Mouse (Mus musculus): ENCODE data around the gene Pradc1.
"Not testable (repeated sequence)": the region's sequence is repeated elsewhere in the genome, so short reads cannot be mapped to it uniquely, and the experiment has no call there.

The Pradc1 gene

DNA sequence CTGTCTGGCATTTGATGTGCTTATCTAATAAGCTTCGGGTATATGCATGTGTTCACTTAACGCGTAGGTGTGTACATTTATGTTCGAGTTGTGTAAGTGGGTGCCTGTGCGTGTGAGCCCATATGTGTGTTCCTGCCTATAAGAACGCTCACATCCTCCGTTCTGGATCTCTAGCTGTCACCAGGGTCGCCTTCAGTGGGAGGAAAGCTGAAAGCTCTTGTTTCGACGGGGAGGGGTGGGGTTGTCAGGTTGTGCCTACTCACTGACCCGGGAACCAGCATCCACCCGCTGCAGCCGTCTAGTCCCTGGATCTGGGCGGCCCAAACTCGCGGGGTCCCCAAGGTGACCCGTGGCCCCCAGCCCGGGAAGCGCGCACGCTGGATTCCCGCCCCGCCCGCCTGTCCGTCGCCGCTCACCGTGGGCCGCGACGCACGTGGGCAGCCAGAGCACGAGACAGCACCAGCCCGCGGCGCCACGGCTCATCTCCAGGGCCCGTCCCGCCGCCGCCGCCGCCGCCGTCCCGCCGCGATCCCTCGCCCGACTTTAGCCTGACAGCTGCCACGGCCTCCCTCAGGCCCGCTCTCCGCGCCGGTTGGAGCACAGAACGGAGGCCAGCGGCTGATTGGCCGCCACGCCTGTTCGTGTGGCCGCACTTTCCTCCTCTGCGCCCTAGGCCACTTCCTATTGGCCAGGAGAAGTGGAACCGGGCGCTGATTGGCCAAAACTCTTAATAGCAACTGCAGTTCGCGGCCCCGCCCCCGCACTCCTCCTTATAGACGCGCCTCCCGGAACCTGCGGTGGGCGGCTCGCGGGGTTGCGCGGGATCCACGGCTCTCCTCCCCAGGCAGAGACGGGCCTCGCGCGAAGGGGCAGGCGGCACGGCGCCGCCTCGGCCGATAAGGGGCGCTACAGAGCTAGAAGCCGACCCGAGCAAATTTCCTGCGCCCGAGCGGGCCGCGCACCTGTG lies 790 bp downstream of the Pradc1 start, which contains the start of gene Cct7:
Gene Cct7, plus strand, starts transcription at position 818 of the 967 bp plus-strand sequence.
- DNase-seq (ENCODE audit: low read depth, low spot score) = peak; percentile 99

DNA sequence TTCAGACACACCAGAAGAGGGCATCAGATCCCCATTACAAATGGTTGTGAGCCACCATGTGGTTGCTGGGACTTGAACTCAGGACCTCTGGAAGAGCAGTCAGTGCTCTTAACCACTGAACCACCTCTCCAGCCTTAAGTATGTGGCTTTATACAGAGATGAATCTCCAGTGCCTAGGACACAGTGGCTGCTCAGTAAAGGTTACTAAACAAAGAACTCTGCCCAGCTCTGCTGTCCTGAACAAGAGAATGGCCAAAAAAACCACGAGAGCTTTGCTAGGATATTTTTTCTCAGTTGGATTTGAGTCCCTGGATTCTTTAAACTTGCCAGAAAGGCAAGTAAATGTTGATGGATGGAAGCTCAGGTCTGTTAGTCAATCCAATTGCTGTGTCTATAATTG lies 1.6 kb downstream of the Pradc1 start:
- not testable (repeated sequence) for DNase-seq (ENCODE audit: low read depth, low spot score)

DNA sequence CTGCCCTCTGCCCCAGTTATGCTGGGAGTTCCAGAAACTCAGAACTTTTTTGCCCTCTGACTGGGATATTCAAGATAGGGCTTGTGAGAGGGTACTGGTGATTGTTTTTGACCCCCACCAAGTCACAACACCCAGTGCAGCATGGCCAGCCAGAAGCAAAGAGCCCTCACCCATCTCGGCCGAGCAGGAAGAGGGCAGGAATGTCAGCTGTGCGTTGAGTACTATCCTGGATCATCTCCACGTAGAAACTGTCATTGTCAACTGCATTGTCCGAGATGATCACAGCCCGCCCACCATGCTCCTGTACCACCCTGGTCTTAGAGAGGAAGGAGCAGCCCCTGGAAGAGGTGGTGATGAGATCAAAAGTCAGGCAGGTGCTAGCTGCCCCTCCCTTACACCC lies 4.4 kb downstream of the Pradc1 start:
- no peak for DNase-seq (ENCODE audit: low read depth, low spot score)

DNA sequence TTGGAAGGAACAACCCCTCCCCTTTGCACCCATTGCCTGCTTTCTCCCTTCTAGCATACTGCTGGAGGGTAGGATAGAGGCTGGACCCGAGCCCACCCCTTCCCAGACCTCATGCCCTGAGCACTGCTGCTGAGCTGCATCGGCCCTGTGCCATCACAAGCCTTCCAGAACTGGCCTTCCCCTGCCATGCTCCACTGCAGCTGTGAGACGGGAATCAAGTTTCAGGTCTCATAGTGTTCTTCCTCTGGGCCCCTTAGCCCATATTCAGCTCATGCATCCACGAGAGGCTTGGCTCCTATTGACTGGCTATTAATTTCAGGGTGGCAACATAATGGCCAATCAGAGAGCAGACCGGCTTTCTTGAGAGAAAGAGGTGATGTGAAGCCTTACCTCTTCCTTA lies 6.5 kb downstream of the Pradc1 start:
- no peak for DNase-seq (ENCODE audit: low read depth, low spot score)

DNA sequence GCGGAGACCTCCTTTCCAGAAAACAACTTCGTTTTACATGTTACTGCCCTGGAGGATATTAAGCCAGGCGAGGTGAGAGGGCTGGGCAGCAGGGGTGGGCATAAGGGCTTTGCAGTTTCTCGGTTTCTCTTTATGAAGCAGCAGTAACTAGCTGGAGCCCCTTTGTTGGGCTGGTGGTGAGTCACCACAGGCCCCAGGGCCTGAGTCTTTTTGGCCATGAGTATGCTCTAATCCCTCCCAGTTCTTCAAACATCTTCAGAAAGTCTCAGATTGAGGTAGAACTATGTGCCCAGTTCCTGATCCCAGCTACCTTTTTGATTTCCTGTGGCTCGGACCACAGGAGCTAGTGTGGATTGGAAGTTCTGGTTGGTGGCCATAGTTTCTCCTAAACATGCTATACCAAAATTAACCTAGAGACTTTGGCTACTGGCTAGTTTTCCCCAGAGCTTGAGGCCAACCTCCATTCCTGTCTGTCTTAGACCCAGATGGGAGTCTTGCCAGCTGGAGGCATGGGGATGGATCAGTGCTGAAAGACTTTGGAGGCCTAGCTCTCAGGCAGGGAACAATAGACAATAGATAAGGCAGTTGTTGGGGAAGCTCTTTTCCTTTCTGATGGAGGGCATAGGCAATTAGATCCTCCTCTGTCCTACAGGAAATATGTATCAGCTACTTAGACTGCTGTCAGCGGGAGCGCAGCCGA lies 7.4 kb downstream of the Pradc1 start:
- DNase-seq (ENCODE audit: low read depth, low spot score) = no peak

DNA sequence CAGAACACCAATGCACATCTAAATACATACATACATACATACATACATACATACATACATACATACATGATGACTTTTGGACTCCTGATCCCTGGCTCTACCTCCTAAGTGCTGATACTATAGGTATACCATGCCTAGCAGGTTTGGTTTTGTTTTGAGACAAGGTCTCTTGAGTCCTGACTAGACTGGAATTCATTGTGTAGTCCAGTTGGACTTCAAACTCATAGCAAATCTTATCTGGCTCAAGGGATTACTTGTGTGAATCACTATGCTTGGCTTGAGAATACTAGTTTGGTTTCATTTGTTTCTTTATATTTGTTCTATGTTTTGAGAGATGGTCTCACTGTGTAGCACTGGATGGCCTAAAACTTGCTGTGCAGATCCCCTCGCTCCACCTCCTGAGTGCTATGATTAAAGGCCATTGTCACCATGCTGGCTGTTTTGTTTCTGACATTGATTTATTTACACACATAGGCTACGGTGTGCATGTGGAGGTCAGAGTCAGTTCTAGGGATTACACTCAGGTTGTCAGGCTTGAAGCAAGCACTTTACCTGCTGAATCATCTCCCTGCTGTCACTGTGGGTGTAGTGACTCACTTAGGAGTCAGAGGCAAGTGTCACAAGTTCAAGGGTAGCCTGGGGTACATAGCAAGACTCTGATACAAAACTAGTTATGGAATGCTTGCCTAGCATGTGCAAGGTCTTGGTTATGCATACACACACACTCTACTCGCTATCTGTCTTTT lies 8.1 kb downstream of the Pradc1 start:
- no peak for DNase-seq (ENCODE audit: low read depth, low spot score)

DNA sequence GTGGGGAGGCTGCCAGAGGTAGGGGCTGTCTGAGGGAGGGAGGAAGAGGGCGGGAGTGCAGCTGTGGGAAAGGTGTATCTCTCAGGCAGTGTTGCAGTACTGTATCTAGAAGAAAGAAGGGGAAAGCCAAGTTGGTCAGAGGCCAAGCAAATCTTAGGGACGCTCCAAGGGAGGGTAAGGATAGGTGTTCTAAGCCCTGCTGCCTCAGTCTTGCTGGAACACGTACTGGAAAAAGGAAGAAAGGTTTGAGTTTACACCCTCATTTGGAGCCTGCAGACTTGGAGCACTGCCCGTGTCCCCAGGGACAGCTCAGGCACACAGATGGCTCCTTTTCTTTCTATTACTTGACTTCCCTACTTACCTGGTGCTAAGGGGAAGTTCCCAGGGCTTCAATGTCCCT lies 10.6 kb downstream of the Pradc1 start:
- no peak for DNase-seq (ENCODE audit: low read depth, low spot score)

DNA sequence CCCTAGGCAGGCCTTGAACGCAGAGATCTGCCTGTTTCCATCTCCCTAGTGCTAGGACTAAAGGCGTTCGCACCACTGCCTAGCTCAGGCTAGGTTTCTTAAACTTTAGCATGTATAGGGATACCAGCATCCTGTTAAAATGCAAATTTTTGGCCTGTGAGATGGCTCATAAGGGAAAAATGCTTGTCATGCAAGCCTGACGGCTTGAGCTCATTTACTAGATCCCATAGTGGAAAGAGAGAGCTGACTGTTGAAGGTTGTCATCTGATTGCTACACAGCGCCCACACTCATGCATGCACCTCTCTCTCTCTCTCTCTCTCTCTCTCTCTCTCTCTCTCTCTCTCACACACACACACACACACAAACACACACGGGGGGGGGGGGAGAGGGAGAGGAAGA lies 15.1 kb downstream of the Pradc1 start:
- DNase-seq (ENCODE audit: low read depth, low spot score) = no peak

DNA sequence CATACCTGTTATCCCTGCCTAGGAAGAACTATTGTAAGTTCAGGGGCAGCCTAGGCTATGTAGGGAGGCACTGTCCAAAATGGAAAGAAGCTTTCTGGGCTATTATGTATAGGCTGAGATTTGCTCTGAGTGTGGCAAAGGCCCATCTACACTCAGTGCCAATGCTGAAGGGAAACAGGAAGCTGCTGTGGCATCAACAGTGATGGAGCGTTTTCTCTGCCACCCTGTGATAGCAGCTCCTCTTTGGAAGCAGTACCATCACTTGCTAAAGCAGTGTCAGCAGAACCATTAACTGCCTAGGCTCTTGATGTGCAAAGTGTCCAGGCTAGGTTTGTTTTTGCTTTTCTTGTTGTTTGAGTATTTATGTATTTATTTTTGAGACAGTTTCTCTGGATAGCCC lies 15.6 kb downstream of the Pradc1 start:
- DNase-seq (ENCODE audit: low read depth, low spot score) = no peak

DNA sequence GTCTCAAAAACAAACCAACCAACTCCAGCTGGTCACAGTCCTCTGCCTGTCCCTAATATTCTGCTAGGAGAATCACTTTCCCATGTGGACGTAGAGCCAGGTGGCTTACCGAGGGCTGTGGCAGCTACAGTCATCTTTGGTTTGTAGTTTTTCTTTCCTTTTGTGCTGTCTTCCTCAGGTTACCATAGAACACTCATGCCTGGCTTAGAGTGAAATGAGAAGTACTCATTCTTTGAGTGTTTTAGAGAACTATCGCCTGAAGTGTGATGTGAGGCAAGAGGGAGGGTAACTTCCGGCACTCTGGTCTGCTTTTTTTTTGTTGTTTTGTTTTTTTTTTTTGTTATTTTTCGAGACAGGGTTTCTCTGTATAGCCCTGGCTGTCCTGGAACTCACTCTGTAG lies 17.9 kb downstream of the Pradc1 start:
- no peak for DNase-seq (ENCODE audit: low read depth, low spot score)

DNA sequence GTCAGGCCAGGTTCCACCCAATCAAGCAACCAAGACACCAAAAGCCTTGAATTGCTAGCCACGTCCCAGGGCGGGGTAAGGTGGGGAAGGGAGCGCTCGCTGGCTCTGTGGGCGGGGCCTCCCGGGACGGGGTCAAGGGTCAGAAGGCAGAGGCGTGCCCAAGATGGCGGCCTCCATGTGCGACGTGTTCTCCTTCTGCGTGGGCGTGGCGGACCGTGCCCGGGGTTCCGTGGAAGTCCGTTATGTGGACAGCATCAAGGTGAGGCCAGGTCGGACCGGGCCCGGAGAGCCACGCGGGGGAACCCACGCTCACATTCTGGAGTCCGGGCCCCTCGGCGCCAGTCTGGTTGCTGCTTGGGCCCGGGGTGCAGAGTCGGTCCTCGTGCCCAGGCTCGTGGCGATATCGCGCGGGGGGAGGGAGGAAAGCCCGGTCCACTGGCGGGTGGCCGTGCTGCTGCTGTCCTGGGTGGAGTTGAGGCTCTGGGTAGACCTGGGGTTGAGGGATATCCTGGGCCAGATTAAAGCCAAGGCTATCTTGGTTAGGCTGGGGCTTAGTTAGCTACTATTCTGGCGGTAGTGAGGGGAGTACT lies 19.8 kb downstream of the Pradc1 start, which contains the start of gene Smyd5:
Gene Smyd5, plus strand, starts transcription at position 148 of the 590 bp plus-strand sequence.
- peak; percentile 81 for DNase-seq (ENCODE audit: low read depth, low spot score)

DNA sequence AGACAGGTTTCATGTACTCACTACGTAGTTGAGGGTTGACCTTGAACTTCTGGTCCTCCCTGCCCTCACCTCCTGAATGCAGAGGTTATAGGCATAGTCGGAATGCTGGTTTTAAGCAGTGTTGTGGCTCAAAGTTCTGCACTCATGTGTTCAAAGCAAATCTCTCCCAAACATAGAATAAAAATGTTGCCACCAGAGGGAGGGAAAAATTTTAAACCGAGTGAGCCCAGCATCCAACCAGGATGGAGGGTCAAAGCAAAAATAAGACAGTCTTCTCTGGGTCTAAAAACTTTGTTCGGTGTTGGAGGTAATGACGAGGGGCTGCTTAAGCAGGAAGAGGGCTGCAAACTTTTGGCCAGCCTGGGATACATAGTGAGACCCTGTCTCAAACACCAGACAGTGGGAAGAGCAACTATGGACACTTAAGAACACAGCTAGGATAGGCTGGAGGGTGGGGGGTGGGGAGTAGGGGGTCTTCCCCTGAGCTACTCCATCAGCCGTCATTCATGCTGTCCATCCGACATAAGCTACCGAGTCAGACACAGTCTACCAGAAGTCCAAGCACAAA lies 20.4 kb downstream of the Pradc1 start:
- DNase-seq (ENCODE audit: low read depth, low spot score) = no peak

DNA sequence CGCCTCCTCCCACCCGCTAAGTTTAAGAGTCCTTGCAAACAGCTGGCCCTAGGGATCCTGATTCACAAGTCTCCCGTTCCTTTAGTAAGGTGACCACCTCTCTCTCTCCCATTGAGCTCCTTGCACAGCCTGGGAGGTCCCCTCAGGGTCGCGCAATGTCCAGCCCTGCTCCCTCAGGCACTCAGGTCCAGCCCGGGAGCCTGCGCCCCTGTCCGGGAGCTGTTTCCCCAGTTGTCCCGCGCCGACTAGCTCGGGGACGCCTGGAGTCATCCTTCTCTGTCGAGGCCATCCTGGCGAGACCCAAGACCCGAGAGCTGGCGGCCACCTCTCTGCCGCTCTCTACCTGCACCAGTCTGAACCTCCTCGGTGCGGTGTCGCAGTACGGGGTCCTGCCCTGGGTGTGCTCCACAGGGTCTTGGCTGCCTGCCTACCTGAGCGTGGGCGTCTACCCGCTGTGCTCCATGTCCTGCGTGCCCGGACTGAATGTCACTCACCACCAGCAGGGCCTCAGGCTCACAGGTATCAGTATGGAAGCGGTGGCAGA lies 27.9 kb downstream of the Pradc1 start, which contains the start of gene Noto:
Gene Noto, plus strand, starts transcription at position 51 of the 544 bp plus-strand sequence.
- no peak for DNase-seq (ENCODE audit: low read depth, low spot score)

DNA sequence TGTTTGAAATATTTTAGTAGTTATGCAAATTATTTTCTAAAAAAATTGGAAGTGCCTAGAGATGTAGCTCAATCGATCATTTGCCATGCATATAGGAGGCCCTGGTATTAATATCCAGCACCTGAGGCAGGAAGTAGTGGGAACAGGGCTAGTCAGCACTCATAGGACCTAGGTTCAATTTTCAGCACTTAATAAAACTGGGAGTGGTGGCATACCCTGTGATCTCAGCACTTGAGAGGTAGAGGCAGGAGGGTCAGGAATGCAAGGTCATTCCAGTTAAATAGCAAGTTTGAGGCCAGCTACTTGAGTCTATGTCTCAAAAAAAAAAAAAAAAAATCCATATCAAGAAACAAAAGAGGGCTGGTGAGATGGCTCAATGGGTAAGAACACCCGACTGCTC lies 32.6 kb downstream of the Pradc1 start:
- no peak for DNase-seq (ENCODE audit: low read depth, low spot score)

DNA sequence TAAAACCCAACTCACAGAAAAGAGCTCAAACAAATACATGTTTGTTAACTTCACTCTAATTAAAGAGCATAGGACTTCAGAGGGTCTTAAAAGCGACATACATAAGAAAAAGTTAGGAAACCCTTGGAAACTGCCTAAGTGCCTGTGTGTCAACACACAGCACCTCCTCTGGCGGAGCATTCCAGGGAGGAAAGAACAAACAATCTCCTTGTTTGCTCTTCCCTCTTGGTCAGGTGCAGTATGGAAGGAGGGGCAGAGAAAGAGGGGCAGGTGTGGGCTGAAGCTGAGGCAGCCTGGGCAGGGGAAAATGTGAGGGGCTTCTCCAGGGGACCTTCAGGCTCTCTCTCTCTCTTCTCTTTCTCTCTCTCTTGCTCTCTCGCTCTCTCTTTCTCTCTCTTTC lies 35.9 kb downstream of the Pradc1 start:
- DNase-seq (ENCODE audit: low read depth, low spot score) = no peak

DNA sequence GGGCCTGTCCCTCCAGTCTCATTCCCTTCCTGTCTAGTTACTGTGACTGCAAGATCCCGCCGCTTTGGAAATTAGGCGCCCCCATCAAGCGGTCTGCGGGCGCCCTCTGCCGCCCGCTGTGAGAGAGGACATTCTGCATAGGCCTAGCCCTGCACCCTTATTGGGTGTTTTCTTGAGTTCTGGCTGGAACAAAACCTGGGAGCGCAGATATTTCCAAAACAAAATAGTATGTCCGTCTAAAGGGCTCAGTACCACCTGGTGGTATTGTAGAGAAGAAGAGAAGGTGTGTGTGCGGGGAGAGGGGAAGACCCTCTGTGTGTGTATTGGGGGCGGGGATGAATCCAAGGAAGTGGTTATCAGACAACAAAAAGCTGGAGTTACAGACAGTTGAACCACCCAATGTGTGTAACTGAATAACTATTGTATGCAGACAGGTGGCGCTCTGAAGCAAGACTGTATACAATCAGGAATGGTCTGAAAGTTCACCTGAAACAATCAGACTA lies 40.9 kb downstream of the Pradc1 start:
- peak; percentile 67 for DNase-seq (ENCODE audit: low read depth, low spot score)

DNA sequence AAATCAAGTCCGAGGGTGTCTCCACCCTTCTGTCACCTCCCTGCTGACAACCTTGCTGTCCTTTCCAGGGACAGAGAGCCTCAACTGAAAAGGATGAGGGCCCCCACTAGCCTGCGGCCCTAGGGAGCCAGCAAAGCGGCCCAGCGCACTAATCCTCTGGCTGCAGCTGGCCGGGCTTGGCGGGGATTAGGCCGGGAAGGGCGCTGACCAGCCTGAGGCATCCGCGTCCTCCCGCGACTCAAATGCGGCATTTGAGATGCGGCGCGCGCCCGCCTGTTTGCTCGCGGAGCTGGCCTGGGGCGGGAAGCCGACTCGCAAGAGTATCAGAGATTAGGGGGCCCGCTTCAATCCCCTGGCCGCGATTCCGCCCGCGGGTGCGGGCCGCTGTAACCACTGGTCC lies 42.8 kb downstream of the Pradc1 start:
- no peak for DNase-seq (ENCODE audit: low read depth, low spot score)

DNA sequence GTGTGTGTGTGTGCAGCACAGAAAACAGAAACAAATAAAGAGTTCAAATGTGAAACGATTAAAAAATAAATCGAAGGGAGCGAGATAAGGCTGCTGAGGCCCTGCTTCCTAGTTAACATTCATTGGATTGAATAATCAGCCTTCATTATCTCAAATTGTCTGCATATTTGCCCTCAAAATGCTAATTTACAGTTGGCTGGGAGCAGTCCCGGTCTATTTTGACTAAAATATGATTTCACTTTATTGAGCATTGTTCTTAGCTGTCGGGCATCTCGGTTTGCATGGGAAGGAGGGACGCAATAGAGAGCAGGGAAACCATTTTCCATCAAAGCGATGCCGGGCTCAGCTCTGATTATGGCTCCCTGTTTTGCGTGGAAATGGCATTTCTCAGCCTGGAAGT lies 48.7 kb downstream of the Pradc1 start:
- DNase-seq (ENCODE audit: low read depth, low spot score) = no peak

DNA sequence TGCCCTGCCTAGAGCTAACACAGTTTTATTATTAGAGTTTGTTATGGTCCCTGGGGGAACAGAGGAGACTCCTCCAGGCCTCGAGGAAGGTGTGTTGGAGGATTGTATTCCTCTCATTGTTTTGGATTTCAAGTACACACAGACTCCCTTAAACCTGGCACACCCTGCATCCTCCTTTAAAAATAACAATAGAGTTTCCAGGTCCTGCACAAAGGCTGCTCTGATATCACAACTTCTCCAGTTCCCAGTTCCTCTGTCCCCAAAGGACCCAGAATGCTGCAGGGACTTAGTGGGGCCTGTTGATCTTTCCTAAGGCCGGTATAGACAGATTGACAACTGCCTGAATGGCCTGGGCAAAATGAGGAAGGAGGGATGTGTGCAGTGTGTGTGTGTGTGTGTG lies 49.2 kb downstream of the Pradc1 start:
- DNase-seq (ENCODE audit: low read depth, low spot score) = no peak

DNA sequence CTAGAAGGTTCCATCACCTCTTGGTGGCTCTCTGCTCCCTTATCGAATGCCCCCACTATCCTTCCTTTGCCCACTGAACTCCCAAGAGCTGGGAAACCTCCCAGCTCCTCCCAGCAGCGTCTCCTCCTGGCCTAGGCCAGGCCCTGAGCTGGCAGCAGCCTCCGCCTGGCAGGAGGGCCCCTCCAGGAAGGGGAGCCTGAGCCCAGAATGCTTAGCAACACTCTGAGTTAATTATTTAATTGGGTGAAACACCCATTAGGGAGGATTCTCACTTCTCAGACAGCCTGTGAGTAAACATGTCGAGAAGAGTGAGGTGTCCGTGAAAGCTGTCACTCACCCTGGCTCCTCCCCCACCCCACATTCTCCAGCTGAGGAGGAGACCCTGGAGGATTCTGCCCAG lies 52.1 kb downstream of the Pradc1 start:
- no peak for DNase-seq (ENCODE audit: low read depth, low spot score)

DNA sequence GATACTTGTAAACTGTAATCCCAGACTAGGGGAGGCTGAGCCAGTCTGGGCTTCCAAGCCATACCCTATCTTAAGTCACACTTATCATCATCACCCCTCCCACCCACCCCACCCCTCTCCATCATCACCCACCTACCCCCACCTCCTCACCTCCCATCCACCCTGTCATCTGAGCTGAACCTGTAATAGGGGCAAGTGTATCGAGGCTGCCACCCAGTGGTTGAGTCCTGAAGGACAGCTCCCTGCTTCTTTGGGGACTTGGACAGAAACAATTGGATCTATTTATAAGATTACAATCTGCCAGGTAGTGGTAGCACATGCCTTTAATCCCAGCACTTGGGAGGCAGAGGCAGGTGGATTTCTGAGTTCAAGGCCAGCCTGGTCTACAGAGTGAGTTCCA lies 54.6 kb downstream of the Pradc1 start:
- no peak for DNase-seq (ENCODE audit: low read depth, low spot score)

Measured in embryo, embryonic 11.5 days (tissue).